Mouse (Mus musculus): ENCODE measurements around the gene Phospho1.
A peak's percentile ranks its signal among the peaks of the same experiment; 100 is the strongest.

DNA sequence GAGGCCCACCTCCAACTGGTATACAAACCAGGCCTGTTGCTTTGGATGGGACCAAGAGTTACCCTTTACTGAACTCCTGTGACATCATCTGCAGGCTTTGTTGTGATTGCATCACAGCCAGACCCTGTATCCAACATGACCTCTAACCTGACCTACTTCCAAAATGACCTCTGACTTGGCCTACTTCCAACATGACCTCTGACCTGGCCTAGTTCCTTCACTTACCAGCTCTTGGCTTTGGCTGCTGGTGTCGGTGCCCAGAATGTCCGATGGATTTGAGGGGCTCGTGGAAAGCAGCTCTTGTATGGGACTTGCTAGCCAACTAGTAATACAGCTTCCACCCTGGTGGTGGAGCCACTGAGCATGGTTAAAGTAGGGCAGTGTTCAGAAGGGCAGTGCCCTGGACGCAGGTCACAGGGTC lies 45.5 kb upstream of the Phospho1 start:
- TF ChIP-seq CTCF (IDR thresholded peaks at IDR 0.05; ENCODE audit: low read depth) = peak; percentile 85
- TF ChIP-seq EP300 (IDR thresholded peaks at IDR 0.05; ENCODE audit: low read depth) = no peak

Measured in liver, embryonic 14.5 days (tissue).